Mouse (Mus musculus): Measurements from ENCODE around the gene Ube4b.

Ube4b gene

GRCm38 (mm10) chr4:149306712-149307595, 119.6 kb downstream of the Ube4b start:
- DNase-seq (ENCODE audit: low spot score in 2 of 2) = peak; percentile 84 to 88

DNA sequence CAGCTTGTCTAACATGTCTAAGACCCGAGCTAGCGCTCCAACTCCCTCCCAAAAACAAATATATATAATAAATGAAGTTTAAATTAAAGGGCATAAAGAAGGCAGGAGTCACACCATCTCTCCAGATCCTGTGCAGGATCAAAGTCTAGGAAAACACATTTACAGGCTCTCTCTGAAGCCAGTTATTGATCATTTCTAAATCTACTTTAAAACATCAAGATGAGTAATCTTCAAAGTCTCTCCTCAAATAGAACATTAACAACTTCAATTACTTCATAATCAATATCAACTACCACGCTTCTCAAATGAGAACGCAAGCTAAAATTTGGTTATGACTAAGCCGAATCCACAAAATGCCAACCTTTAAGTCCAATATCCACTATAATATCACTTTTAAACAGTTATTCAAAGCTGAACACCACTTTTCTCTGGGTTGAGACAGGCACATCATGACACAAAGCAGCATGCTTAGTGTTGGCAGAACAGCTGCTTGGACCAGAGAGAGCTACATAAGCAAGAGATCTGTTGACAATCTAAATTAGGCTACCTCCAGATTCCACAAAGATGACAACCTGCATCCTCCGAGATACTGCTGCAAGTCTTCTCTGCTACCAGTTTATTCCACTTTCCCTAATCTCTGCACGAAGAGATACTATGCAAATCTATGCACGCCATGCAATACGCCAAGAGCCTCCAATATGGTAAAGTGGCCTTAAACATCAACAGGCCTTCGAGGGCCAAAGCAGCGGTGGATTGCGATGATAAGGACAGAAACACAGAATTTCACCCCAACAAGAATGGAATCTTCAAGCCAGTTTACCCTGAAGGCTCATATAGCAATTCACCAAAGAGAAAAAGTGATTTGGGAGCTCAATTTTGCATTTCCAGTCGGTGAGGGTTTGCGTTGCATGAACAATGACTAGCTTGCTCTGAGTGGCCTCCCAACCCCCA, 120.5 kb downstream of the Ube4b start:
- DNase-seq (ENCODE audit: low spot score in 2 of 2) = no peak

DNA sequence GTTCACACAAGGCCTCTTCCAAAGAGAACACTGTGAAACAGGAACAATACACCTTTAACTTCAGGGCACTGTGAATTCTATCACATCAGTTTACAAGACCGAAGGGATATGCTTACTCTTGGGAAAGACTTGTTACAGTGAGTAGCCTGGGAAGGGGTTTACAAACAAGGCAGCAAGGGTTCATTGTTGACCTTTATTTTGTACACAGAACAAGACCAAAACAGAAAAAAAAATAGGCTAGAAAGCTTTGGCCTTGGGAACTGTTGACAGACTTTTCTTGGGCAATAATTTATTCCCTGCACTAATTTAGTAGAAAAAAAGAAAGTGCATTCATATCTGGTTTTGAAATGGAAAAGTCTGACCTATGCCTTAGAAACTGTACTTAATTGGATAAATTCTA, 122.1 kb downstream of the Ube4b start:
- no peak for DNase-seq (ENCODE audit: low spot score in 2 of 2)

DNA sequence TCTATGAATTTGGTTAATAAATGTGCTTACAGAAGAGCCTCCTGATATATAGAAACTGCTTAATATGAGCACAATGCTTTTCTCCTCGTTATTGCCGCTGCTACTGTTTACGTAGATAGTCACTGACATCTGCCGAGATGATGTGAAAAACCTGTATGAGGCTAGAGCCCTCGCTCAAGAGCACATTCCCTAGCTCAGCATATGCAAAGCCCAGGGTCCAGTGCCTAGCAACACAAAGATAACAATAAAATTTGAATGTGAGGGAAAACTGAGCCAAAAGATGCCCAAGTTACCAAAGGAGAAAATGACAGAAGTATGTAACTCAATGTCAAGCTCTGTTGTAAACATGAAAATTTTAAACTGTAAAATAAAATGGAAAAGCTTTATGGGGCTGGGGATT, 123.0 kb downstream of the Ube4b start:
- no peak for DNase-seq (ENCODE audit: low spot score in 2 of 2)

DNA sequence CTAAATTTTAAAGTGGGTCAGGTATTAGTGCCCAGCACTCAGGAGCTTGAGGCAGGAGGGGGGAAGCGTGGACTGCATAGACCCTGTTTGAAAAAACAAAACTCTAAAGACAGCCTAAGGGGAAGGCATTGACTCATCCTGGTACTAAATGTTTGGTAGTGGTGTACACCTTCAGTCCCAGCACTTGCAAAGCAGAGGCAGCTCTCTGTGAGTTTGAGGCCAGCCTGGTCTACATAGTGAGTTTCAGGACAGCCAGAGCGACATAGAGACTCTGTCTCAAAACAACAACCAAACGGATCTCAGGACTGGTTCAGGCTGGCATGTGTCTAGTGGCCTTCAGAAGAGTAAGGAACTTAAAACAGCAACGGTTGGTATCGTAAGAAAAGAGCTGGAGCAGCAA, 123.8 kb downstream of the Ube4b start:
- no peak for DNase-seq (ENCODE audit: low spot score in 2 of 2)

- no peak for DNase-seq (ENCODE audit: low spot score in 2 of 2)
Observed at GRCm38 (mm10) chr4:149302136-149302535, 124.4 kb downstream of the Ube4b start.

- DNase-seq (ENCODE audit: low spot score in 2 of 2) = no peak
Observed at GRCm38 (mm10) chr4:149296501-149296900, 130.0 kb downstream of the Ube4b start.

GRCm38 (mm10) chr4:149292984-149293383, 133.6 kb downstream of the Ube4b start:
- no peak for DNase-seq (ENCODE audit: low spot score in 2 of 2)

DNA sequence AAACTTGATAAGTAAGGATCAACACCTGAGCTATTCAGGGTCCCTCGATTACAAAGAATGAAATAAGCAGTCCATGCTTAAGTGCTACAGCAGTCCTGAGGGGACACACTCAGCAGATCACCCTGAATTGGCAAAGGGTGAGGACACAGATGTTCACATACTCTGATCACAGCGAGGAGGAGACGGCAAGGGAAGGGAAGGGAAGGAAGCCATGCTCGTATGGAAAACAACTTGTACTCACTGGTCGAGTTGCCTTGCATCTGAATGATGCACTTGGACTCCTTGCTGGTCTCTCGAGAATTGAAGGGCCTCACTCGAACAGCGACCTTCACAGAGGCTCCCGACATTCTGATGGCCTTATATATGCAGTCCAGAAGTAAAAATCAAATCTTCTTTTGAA, 135.5 kb downstream of the Ube4b start:
- DNase-seq (ENCODE audit: low spot score in 2 of 2) = no peak

DNA sequence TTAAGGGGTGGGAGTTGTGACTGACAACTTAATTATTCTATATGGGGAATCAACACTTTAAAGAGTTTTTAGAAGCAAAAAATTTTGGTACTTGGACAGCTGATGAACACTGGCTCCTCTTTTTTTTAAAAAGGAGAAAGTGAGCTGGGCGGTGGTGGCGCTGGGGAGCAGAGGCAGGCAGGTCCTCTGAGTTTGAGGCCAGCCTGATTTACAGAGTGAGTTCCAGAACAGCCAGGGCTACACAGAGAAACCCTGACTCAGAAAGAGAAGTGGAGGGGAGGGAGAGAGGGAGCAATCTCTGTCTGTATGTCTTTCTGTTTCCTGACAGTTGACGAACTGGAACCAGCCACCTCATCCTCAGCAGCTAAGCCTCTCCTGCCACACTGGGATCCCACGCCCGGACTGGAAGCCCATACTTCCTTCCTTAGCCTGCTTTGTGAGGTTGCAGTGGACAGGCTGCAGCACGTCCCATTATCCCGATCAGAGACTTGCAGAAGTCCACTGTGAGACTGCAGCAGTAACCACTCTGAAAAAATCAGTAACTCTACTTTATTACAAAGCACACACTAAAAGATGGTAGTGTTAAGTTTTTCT, 136.3 kb downstream of the Ube4b start:
- DNase-seq (ENCODE audit: low spot score in 2 of 2) = no peak

- DNase-seq (ENCODE audit: low spot score in 2 of 2) = no peak
Observed at GRCm38 (mm10) chr4:149286287-149287137, 140.0 kb downstream of the Ube4b start.

DNA sequence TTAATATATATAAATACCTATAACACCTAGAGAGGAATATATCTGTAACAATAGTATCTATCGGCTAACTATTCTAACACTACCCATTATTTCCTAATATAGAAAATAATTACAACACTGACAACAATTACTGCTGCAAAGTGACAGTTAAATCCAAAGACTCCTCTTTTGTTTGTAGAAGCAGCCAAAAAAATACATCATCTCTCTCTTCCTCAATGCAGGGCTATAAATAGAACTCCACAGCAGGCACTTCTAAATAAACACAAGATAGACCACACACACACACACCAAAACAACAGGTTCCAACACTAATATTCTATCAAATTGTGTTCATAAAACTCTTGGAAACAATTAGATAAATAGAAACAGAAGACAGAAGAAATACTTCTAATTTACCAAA, 140.9 kb downstream of the Ube4b start:
- DNase-seq (ENCODE audit: low spot score in 2 of 2) = no peak

DNA sequence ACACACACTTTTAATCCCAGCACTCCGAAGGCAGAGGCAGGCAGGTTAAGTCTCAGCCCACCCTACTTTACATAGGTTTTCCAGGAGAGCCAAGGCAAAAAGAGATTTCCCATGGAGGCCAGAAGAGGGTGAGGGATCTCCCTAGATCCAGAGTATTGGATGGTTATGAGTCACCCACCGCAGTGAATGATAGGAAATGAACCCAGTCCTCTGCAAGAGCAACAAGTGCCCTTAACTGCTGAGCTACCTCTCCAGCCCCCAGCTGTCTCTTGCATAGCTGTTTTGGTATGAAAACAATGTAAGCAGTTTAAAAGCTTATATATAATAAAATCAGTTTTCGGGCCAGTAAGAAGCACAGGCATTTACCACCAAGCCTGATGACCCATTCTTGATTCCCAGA, 143.5 kb downstream of the Ube4b start:
- no peak for DNase-seq (ENCODE audit: low spot score in 2 of 2)

DNA sequence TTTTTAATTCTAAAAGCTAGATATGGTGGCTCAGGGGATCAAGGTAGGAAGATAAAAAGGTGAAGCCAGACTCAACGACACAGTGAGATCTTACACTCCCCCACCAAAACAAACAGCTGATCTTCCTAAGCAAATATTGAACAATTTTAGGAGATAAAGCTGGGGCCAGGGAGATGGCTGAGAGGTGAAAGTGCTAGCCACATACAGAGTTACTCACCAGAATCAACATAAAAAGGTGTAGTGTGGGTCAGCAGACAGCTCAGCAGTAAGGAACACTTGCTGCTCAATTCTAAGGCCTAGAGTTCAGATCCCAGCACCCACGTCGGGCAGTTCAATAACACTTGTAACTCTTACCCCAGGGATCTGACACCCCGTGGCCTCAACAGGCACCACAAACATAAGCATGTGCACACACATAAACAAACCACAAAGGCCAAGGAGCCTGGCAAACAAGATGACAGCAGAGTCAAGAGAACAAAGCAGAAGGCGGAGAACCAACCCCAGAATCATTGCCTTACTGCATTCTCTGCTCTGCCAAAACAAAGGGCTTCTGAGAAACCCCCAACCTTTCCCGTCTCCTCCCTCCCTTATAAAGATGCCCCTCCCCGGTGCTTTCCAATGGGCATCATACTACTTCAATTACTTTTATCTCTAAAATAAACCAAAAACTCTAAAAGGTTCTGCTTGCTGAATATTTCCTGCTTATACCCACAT, 144.4 kb downstream of the Ube4b start:
- no peak for DNase-seq (ENCODE audit: low spot score in 2 of 2)
